Mouse (Mus musculus): ENCODE measurements around the gene Tlk2. TPM values are rescaled to one million over a fixed set of nuclear protein-coding genes. Genes with fewer than 3 reads are reported as not detected.

The Tlk2 gene
- polyA plus RNA-seq, 1 experiment: 33.3 TPM

- TF ChIP-seq CTCF (IDR thresholded peaks at IDR 0.05; ENCODE audit: control insufficient read depth, insufficient read depth, low read length) (no peak), POLR2A (IDR thresholded peaks at IDR 0.05; ENCODE audit: borderline replicate concordance, control insufficient read depth, low read depth, low read length) (no peak)
- 94% methylated on average over 12 of the region's 12 CpGs for WGBS
- Histone ChIP-seq H3K4me3 (replicated peaks; ENCODE audit: control insufficient read depth, low read depth, low read length) (no peak overlapping the region), H3K4me1 (ENCODE audit: control insufficient read depth, insufficient read depth, low read length) (no peaks in the 10 kb centered on the region), H3K27ac (ENCODE audit: control insufficient read depth, insufficient read depth, low read depth, low read length, poor library complexity) (no peak overlapping the region)
Observed at GRCm38 (mm10) chr11:105281763-105282459, 103.3 kb downstream of the Tlk2 start.

GRCm38 (mm10) chr11:105282460-105282859, 103.9 kb downstream of the Tlk2 start:
- Histone ChIP-seq H3K4me3 (replicated peaks; ENCODE audit: control insufficient read depth, low read depth, low read length) (no peak overlapping the region), H3K4me1 (ENCODE audit: control insufficient read depth, insufficient read depth, low read length) (no peaks in the 10 kb centered on the region), H3K27ac (ENCODE audit: control insufficient read depth, insufficient read depth, low read depth, low read length, poor library complexity) (no peak overlapping the region)
- TF ChIP-seq CTCF (IDR thresholded peaks at IDR 0.05; ENCODE audit: control insufficient read depth, insufficient read depth, low read length) (no peak), POLR2A (IDR thresholded peaks at IDR 0.05; ENCODE audit: borderline replicate concordance, control insufficient read depth, low read depth, low read length) (no peak)
- 97% methylated on average over 2 of the region's 2 CpGs for WGBS

- no peak overlapping the region for H3K27ac ChIP-seq (ENCODE audit: control insufficient read depth, insufficient read depth, low read depth, low read length, poor library complexity)
- H3K4me1 ChIP-seq (ENCODE audit: control insufficient read depth, insufficient read depth, low read length): no peaks in the 10 kb centered on the region
- H3K4me3 ChIP-seq (replicated peaks; ENCODE audit: control insufficient read depth, low read depth, low read length): no peak overlapping the region
- no peak for TF ChIP-seq POLR2A (IDR thresholded peaks at IDR 0.05; ENCODE audit: borderline replicate concordance, control insufficient read depth, low read depth, low read length)
- no peak for TF ChIP-seq CTCF (IDR thresholded peaks at IDR 0.05; ENCODE audit: control insufficient read depth, insufficient read depth, low read length)
- WGBS: 91% methylated on average over 9 of the region's 9 CpGs
Observed at GRCm38 (mm10) chr11:105283016-105283415, 104.4 kb downstream of the Tlk2 start.

- TF ChIP-seq CTCF (IDR thresholded peaks at IDR 0.05; ENCODE audit: control insufficient read depth, insufficient read depth, low read length): no peak
- no peaks in the 10 kb centered on the region for H3K4me1 ChIP-seq (ENCODE audit: control insufficient read depth, insufficient read depth, low read length)
- 97% methylated on average over 3 of the region's 3 CpGs for WGBS
- H3K4me3 ChIP-seq (replicated peaks; ENCODE audit: control insufficient read depth, low read depth, low read length): no peak overlapping the region
- H3K27ac ChIP-seq (ENCODE audit: control insufficient read depth, insufficient read depth, low read depth, low read length, poor library complexity): no peak overlapping the region
Observed at GRCm38 (mm10) chr11:105285720-105286119, 107.1 kb downstream of the Tlk2 start.

- TF ChIP-seq POLR2A (IDR thresholded peaks at IDR 0.05; ENCODE audit: borderline replicate concordance, control insufficient read depth, low read depth, low read length) (no peak), CTCF (IDR thresholded peaks at IDR 0.05; ENCODE audit: control insufficient read depth, insufficient read depth, low read length) (no peak)
- Histone ChIP-seq H3K4me1 (ENCODE audit: control insufficient read depth, insufficient read depth, low read length) (no peaks in the 10 kb centered on the region), H3K4me3 (replicated peaks; ENCODE audit: control insufficient read depth, low read depth, low read length) (no peak overlapping the region), H3K27ac (ENCODE audit: control insufficient read depth, insufficient read depth, low read depth, low read length, poor library complexity) (no peak overlapping the region)
- WGBS: 72% methylated on average over 3 of the region's 3 CpGs
Observed at GRCm38 (mm10) chr11:105289403-105289802, 110.8 kb downstream of the Tlk2 start.

GRCm38 (mm10) chr11:105291681-105292123, 113.1 kb downstream of the Tlk2 start:
- no peak for TF ChIP-seq CTCF (IDR thresholded peaks at IDR 0.05; ENCODE audit: control insufficient read depth, insufficient read depth, low read length)
- no peak for TF ChIP-seq POLR2A (IDR thresholded peaks at IDR 0.05; ENCODE audit: borderline replicate concordance, control insufficient read depth, low read depth, low read length)
- WGBS: 25% methylated on average over 10 of the region's 10 CpGs
- Histone ChIP-seq H3K27ac (ENCODE audit: control insufficient read depth, insufficient read depth, low read depth, low read length, poor library complexity) (no peak overlapping the region), H3K4me3 (replicated peaks; ENCODE audit: control insufficient read depth, low read depth, low read length) (no peak overlapping the region), H3K4me1 (ENCODE audit: control insufficient read depth, insufficient read depth, low read length) (no peaks in the 10 kb centered on the region)

- Histone ChIP-seq H3K4me3 (replicated peaks; ENCODE audit: control insufficient read depth, low read depth, low read length) (no peak within 1 kb of the TSS), H3K27ac (ENCODE audit: control insufficient read depth, insufficient read depth, low read depth, low read length, poor library complexity) (no peak within 1 kb of the TSS), H3K4me1 (ENCODE audit: control insufficient read depth, insufficient read depth, low read length) (no peaks in the 10 kb centered on the region)
- WGBS: 1% methylated on average over 65 of the region's 75 CpGs
- TF ChIP-seq CTCF (IDR thresholded peaks at IDR 0.05; ENCODE audit: control insufficient read depth, insufficient read depth, low read length) (no peak), POLR2A (IDR thresholded peaks at IDR 0.05; ENCODE audit: borderline replicate concordance, control insufficient read depth, low read depth, low read length) (no peak)
Observed at GRCm38 (mm10) chr11:105292124-105293071, 113.8 kb downstream of the Tlk2 start, which contains the start of gene Mrc2. Mrc2 (plus strand) TSS chr11:105292643.

GRCm38 (mm10) chr11:105293101-105293581, 114.5 kb downstream of the Tlk2 start:
- 12% methylated on average over 26 of the region's 26 CpGs for WGBS

More at GRCm38 (mm10) chr11:105293101-105293581, 114.5 kb downstream of the Tlk2 start:
- no peaks in the 10 kb centered on the region for H3K4me1 ChIP-seq (ENCODE audit: control insufficient read depth, insufficient read depth, low read length)
- TF ChIP-seq CTCF (IDR thresholded peaks at IDR 0.05; ENCODE audit: control insufficient read depth, insufficient read depth, low read length): no peak
- no peak for TF ChIP-seq POLR2A (IDR thresholded peaks at IDR 0.05; ENCODE audit: borderline replicate concordance, control insufficient read depth, low read depth, low read length)
- no peak overlapping the region for H3K27ac ChIP-seq (ENCODE audit: control insufficient read depth, insufficient read depth, low read depth, low read length, poor library complexity)
- no peak overlapping the region for H3K4me3 ChIP-seq (replicated peaks; ENCODE audit: control insufficient read depth, low read depth, low read length)
